Mouse (Mus musculus): ENCODE measurements around the gene Jam3.

DNA sequence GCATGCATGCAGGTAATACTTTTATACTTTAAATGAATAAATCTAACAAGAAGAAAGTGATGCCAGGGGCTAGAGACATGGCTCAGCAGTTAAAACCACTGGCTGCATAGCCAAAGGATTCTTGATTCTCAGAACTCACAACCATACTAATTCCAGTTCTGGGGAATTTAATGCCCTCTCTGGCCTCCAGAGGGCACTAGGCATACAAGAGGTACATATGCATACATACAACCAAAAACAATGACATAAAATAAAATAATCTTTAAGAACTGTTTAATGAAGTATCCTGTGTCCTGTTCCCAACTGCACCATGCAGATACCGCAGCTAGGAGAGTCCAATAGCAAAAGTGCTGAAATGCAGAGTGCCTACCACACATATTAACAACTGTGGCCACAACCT, 20.8 kb downstream of the Jam3 start:
- TF ChIP-seq GATA1 (IDR thresholded peaks at IDR 0.05; ENCODE audit: low read length): no peak
- TF ChIP-seq TAL1 (IDR thresholded peaks at IDR 0.05; ENCODE audit: low read length): no peak

Data from erythroblast, embryonic 14.5 days (primary cell).